22 mouse cellular contexts compared by ENCODE assay signal in genomic region chr3:56956978-56957377, GRCm38 (mm10).
DNase-seq lines count a peak whose midpoint lies in the region; ATAC-seq and TF ChIP-seq lines count a peak whose summit lies in the region.
"Had no signal": no experiment of that assay in that cellular context is flagged by ENCODE, and none has a peak within 500 bp of the region (broad histone marks: within the 10 kb centered on the region; RNA-seq: fewer than 3 reads in every experiment).

No protein-coding gene starts in this region.

- no peak overlapping the region for H3K27ac ChIP-seq in hindbrain, embryonic 11.5 days (ENCODE audit: low read depth, low read length)
- H3K27ac ChIP-seq in hindbrain, postnatal 0 days, result no peak overlapping the region
- peak overlapping the region; percentile 4; the same call in 1 of the 2 replicates for H3K27ac ChIP-seq in hindbrain, embryonic 14.5 days
- H3K27ac ChIP-seq in hindbrain, embryonic 10.5 days, result no peak overlapping the region
- H3K27ac ChIP-seq in neural tube, embryonic 13.5 days (replicated peaks), result 0 out of 2 replicates have a peak overlapping the region, but pooled peaks have one; percentile 33
- H3K27ac ChIP-seq: embryonic facial prominence, embryonic 10.5 days; embryonic facial prominence, embryonic 12.5 days; forebrain, embryonic 13.5 days; forebrain, embryonic 15.5 days had no signal

- no peak overlapping the region for H3K4me2 ChIP-seq in hindbrain, embryonic 11.5 days (replicated peaks; ENCODE audit: low read depth, low read length)
- H3K4me2 ChIP-seq in hindbrain, postnatal 0 days (ENCODE audit: low read depth, low read length), result no peak overlapping the region
- no peak overlapping the region for H3K4me2 ChIP-seq in hindbrain, embryonic 14.5 days (replicated peaks)
- no peak overlapping the region for H3K4me2 ChIP-seq in neural tube, embryonic 13.5 days
- H3K4me2 ChIP-seq: embryonic facial prominence, embryonic 12.5 days; forebrain, embryonic 13.5 days; forebrain, embryonic 15.5 days had no signal

- no peak overlapping the region for H3K4me3 ChIP-seq in hindbrain, embryonic 11.5 days (ENCODE audit: low read depth, low read length)
- H3K4me3 ChIP-seq in hindbrain, postnatal 0 days (ENCODE audit: low read length), result no peak overlapping the region
- H3K4me3 ChIP-seq in hindbrain, embryonic 14.5 days (replicated peaks; ENCODE audit: low read length), result no peak overlapping the region
- no peak overlapping the region for H3K4me3 ChIP-seq in hindbrain, embryonic 10.5 days
- H3K4me3 ChIP-seq in neural tube, embryonic 13.5 days, result no peak overlapping the region
- H3K4me3 ChIP-seq: embryonic facial prominence, embryonic 10.5 days; embryonic facial prominence, embryonic 12.5 days; forebrain, embryonic 13.5 days; forebrain, embryonic 15.5 days had no signal

- no peak overlapping the region for H3K9ac ChIP-seq in hindbrain, embryonic 11.5 days (ENCODE audit: low read depth, low read length)
- no peak overlapping the region for H3K9ac ChIP-seq in hindbrain, postnatal 0 days (replicated peaks; ENCODE audit: low read length)
- H3K9ac ChIP-seq in hindbrain, embryonic 14.5 days, result no peak overlapping the region
- H3K9ac ChIP-seq in neural tube, embryonic 13.5 days, result no peak overlapping the region
- H3K9ac ChIP-seq: embryonic facial prominence, embryonic 12.5 days; forebrain, embryonic 13.5 days; forebrain, embryonic 15.5 days had no signal

- 0 out of 2 replicates have a peak, but pooled peaks cover 2% of the 10 kb centered on the region for H3K4me1 ChIP-seq in hindbrain, embryonic 11.5 days (replicated peaks; ENCODE audit: control insufficient read depth, insufficient read depth, low read length)
- H3K4me1 ChIP-seq in hindbrain, postnatal 0 days (ENCODE audit: insufficient read depth, low read length), result peaks cover 6% of the 10 kb centered on the region; the same call in 1 of the 2 replicates
- H3K4me1 ChIP-seq in hindbrain, embryonic 14.5 days (replicated peaks; ENCODE audit: control insufficient read depth, insufficient read depth, low read length), result peaks cover 27% of the 10 kb centered on the region
- H3K4me1 ChIP-seq in hindbrain, embryonic 10.5 days (replicated peaks), result peaks cover 20% of the 10 kb centered on the region
- H3K4me1 ChIP-seq in neural tube, embryonic 13.5 days (replicated peaks), result peaks cover 31% of the 10 kb centered on the region
- H3K4me1 ChIP-seq: embryonic facial prominence, embryonic 12.5 days had no signal

- no peaks in the 10 kb centered on the region for H3K27me3 ChIP-seq in hindbrain, embryonic 11.5 days (ENCODE audit: control insufficient read depth, insufficient read depth, low read length)
- no peaks in the 10 kb centered on the region for H3K27me3 ChIP-seq in hindbrain, postnatal 0 days (ENCODE audit: insufficient read depth, low read length)
- H3K27me3 ChIP-seq in hindbrain, embryonic 14.5 days (ENCODE audit: control insufficient read depth, insufficient read depth, low read length), result no peaks in the 10 kb centered on the region
- no peaks in the 10 kb centered on the region for H3K27me3 ChIP-seq in hindbrain, embryonic 10.5 days (ENCODE audit: insufficient read depth, poor library complexity, severe bottlenecking)
- H3K27me3 ChIP-seq in neural tube, embryonic 13.5 days, result no peaks in the 10 kb centered on the region
- H3K27me3 ChIP-seq: CH12.LX; embryonic facial prominence, embryonic 12.5 days; forebrain, embryonic 13.5 days; forebrain, embryonic 15.5 days had no signal

- WGBS in hindbrain, embryonic 11.5 days, result 95% methylated on average over 2 of the region's 2 CpGs
- 80% methylated on average over 2 of the region's 2 CpGs for WGBS in hindbrain, postnatal 0 days
- 51% methylated on average over 2 of the region's 2 CpGs for WGBS in hindbrain, embryonic 14.5 days
- 94% methylated on average over 2 of the region's 2 CpGs for WGBS in hindbrain, embryonic 10.5 days
- WGBS in neural tube, embryonic 13.5 days, result 66% methylated on average over 2 of the region's 2 CpGs

- no peaks in the 10 kb centered on the region for H3K9me3 ChIP-seq in hindbrain, embryonic 11.5 days (ENCODE audit: control insufficient read depth, low read length)
- no peaks in the 10 kb centered on the region for H3K9me3 ChIP-seq in hindbrain, postnatal 0 days (ENCODE audit: low read length)
- no peaks in the 10 kb centered on the region for H3K9me3 ChIP-seq in hindbrain, embryonic 14.5 days (ENCODE audit: control insufficient read depth, low read length)
- H3K9me3 ChIP-seq in hindbrain, embryonic 10.5 days, result no peaks in the 10 kb centered on the region
- no peaks in the 10 kb centered on the region for H3K9me3 ChIP-seq in neural tube, embryonic 13.5 days
- H3K9me3 ChIP-seq: embryonic facial prominence, embryonic 10.5 days; embryonic facial prominence, embryonic 12.5 days; forebrain, embryonic 13.5 days; forebrain, embryonic 15.5 days had no signal

- H3K36me3 ChIP-seq in hindbrain, embryonic 11.5 days (ENCODE audit: control insufficient read depth, insufficient read depth, low read length), result no peaks in the 10 kb centered on the region
- no peaks in the 10 kb centered on the region for H3K36me3 ChIP-seq in hindbrain, postnatal 0 days (ENCODE audit: insufficient read depth, low read length)
- no peaks in the 10 kb centered on the region for H3K36me3 ChIP-seq in hindbrain, embryonic 14.5 days (replicated peaks; ENCODE audit: control insufficient read depth, insufficient read depth)
- no peaks in the 10 kb centered on the region for H3K36me3 ChIP-seq in hindbrain, embryonic 10.5 days
- H3K36me3 ChIP-seq in neural tube, embryonic 13.5 days, result no peaks in the 10 kb centered on the region
- H3K36me3 ChIP-seq: embryonic facial prominence, embryonic 10.5 days; embryonic facial prominence, embryonic 12.5 days; forebrain, embryonic 15.5 days; G1E had no signal

- no peak for DNase-seq in hindbrain, embryonic 11.5 days (ENCODE audit: low spot score)
- DNase-seq in hindbrain, postnatal 0 days (ENCODE audit: low spot score), result no peak
- no peak for DNase-seq in hindbrain, embryonic 14.5 days (ENCODE audit: low spot score)
- no peak for DNase-seq in hindbrain, embryonic 10.5 days (ENCODE audit: low spot score)
- DNase-seq in neural tube, embryonic 10.5 days (ENCODE audit: extremely low spot score, low spot score), result no peak
- DNase-seq: adrenal gland, adult 8-10 months; adrenal gland, postnatal 14 days; adrenal gland, postnatal 36 days; B cell, adult 2 months; cerebellum, adult 11-12 months; cerebellum, adult 2 months; cerebellum, adult 9-10 months; cerebellum, postnatal 25 days had no signal

- no peak for TF ChIP-seq CTCF in hindbrain, postnatal 0 days (IDR thresholded peaks at IDR 0.05; ENCODE audit: low read depth)

- 0 out of 2 replicates have a peak, but pooled peaks have one; percentile 51 for ATAC-seq in hindbrain, embryonic 11.5 days (ENCODE audit: low FRiP score)
- no peak for ATAC-seq in hindbrain, postnatal 0 days
- no peak for ATAC-seq in hindbrain, embryonic 14.5 days (ENCODE audit: low FRiP score)
- ATAC-seq in neural tube, embryonic 13.5 days (ENCODE audit: low read depth), result no peak
- ATAC-seq: activated CD4-positive, CD25-positive, alpha-beta regulatory T cell, adult 4 months; CD4-positive, CD25-positive, alpha-beta regulatory T cell, adult 4 months; forebrain, embryonic 13.5 days; forebrain, embryonic 15.5 days had no signal

Comparison
In these comparisons a context has a peak if more than half of its experiments do, and no peak if none do; other contexts are left out.
1. H3K27ac ChIP-seq: peak in hindbrain, embryonic 14.5 days (single experiment) and neural tube, embryonic 13.5 days (single experiment); none in hindbrain, embryonic 11.5 days (single experiment), hindbrain, postnatal 0 days (single experiment) and hindbrain, embryonic 10.5 days (single experiment).